Mouse (Mus musculus): ENCODE measurements around the gene Tmem9b. TPM values are rescaled to one million over a fixed set of nuclear protein-coding genes. Genes with fewer than 3 reads are reported as not detected.

Tmem9b gene
- polyA plus RNA-seq (2014; fragmentation: Illumina TruSeq; extraction: RNeasy Lipid Tissue Mini Kit (QIAGEN cat#74804)) = 70.4 TPM

GRCm38 (mm10) chr7:109752008-109752925 is at the start of gene Tmem9b:
Tmem9b (minus strand) TSS chr7:109752875.

GRCm38 (mm10) chr7:109781470-109782203 is 29.0 kb upstream of the Tmem9b start, which contains the start of gene Nrip3:
Nrip3 (minus strand) TSS chr7:109782025.

DNA sequence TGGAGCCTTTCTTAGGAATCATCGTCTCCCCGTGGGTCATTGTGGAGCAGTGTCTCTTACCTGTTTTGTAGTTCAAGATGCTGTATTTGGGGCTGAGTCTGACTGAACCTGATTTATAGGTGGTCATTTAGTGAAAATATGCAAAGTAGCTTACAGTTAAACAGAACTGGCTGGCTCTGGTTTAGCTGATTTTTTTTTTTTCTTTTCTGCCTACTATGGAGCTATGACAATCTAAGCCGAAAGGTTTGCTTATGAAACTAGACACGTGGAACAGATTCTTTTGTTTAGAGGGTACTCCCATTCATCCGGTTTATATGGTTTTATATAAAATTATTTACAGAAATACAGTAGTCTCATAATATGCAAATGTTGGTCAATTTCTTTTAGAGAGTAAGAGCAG is 21.0 kb downstream of the Tmem9b start, which contains the start of gene Ascl3:
TSS of gene Ascl3 (minus strand) at position 101 of the 400 bp plus-strand sequence.

GRCm38 (mm10) chr7:109723697-109724096 is 29.0 kb downstream of the Tmem9b start, which contains the start of gene BC051019:
BC051019 (minus strand) TSS chr7:109723850.

DNA sequence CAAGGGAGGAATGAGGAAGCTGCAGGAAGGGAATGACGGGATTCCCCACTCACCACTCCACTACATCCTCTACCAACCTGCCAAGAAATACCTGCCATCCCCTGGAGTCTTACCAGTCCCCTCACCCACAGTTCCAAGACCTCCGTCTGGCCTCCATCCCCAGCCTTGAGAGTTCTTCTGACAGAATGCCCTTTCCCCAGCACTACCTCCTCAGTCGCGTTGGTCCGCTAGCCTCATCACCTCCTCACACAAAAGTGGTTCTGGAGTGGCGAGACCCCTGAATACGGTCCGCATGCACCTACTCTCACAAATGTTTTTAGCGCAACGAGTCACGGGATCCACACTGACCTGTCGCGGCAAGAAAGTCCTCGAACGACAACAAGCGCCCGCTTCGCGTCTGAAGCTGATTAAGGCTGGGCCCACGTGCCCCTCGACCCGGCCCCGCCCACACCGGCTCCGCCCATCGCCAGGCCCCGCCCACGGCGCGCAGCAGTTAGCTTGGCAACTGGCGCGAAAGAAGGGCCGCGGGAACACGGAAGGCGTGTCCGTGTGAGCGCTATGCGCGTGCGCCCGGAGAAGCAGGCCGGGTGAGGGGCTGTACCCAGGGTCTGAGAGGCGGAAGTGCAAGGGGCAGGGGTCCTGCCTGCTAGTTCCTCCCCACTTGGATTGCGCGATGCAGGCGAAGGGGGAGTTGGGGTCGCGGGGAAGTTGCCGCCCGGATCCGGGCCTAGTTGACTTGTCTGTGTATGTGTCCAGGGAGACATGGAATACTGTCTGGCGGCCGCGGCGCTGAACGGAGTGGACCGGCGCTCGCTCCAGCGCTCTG is 49.3 kb downstream of the Tmem9b start, which contains the start of the genes St5 and Akip1:
TSS of gene St5 (minus strand) at position 416 of the 826 bp plus-strand sequence.
TSS of gene Akip1 (plus strand) at position 501 of the 826 bp plus-strand sequence.

Other genes starting within 250 kb of the Tmem9b start
- 0.11 TPM for gene Trim66, start 244.7 kb downstream of the Tmem9b start, polyA plus RNA-seq (2014; fragmentation: Illumina TruSeq; extraction: RNeasy Lipid Tissue Mini Kit (QIAGEN cat#74804))
- 240 TPM for gene Rpl27a, start 233.7 kb downstream of the Tmem9b start, polyA plus RNA-seq (2014; fragmentation: Illumina TruSeq; extraction: RNeasy Lipid Tissue Mini Kit (QIAGEN cat#74804))
- 84.0 TPM for gene St5, start 49.3 kb downstream of the Tmem9b start, polyA plus RNA-seq (2014; fragmentation: Illumina TruSeq; extraction: RNeasy Lipid Tissue Mini Kit (QIAGEN cat#74804))
- 33.6 TPM for gene Akip1, start 49.2 kb downstream of the Tmem9b start, polyA plus RNA-seq (2014; fragmentation: Illumina TruSeq; extraction: RNeasy Lipid Tissue Mini Kit (QIAGEN cat#74804))
- gene BC051019, start 29.0 kb downstream of the Tmem9b start, polyA plus RNA-seq (2014; fragmentation: Illumina TruSeq; extraction: RNeasy Lipid Tissue Mini Kit (QIAGEN cat#74804)) = 0.31 TPM
- gene Ascl3, start 21.1 kb downstream of the Tmem9b start, polyA plus RNA-seq (2014; fragmentation: Illumina TruSeq; extraction: RNeasy Lipid Tissue Mini Kit (QIAGEN cat#74804)) = not detected
- 0.68 TPM for gene Nrip3, start 29.1 kb upstream of the Tmem9b start, polyA plus RNA-seq (2014; fragmentation: Illumina TruSeq; extraction: RNeasy Lipid Tissue Mini Kit (QIAGEN cat#74804))
- 2.9 TPM for gene Scube2, start 112.8 kb upstream of the Tmem9b start, polyA plus RNA-seq (2014; fragmentation: Illumina TruSeq; extraction: RNeasy Lipid Tissue Mini Kit (QIAGEN cat#74804))
- 128 TPM for gene Dennd5a, start 207.6 kb upstream of the Tmem9b start, polyA plus RNA-seq (2014; fragmentation: Illumina TruSeq; extraction: RNeasy Lipid Tissue Mini Kit (QIAGEN cat#74804))
- 141 TPM for gene Tmem41b, start 234.1 kb upstream of the Tmem9b start, polyA plus RNA-seq (2014; fragmentation: Illumina TruSeq; extraction: RNeasy Lipid Tissue Mini Kit (QIAGEN cat#74804))

All from ovary, adult 10 weeks (tissue).